Mouse (Mus musculus) embryonic fibroblast, embryonic 13.5 days (primary cell): ENCODE measurements around the gene Mfsd9. TPM values are rescaled to one million over a fixed set of nuclear protein-coding genes. Genes with fewer than 3 reads are reported as not detected.
"Not testable (repeated sequence)": the region's sequence is repeated elsewhere in the genome, so short reads cannot be mapped to it uniquely, and the experiment has no call there.

Experiments
- H3K27ac ChIP-seq: 2 replicates; pipeline ENCODE4 v1.5.1; 2012; ENCODE audit warnings: low read length, control low read depth, inconsistent platforms; ENCODE audit not compliant: insufficient read depth
- H3K4me1 ChIP-seq: 2 replicates; pipeline ENCODE4 v1.6.1; 2011; ENCODE audit warnings: low read length; ENCODE audit not compliant: control insufficient read depth, insufficient read depth
- H3K4me3 ChIP-seq: 2 replicates; pipeline ENCODE4 v1.5.1; 2011; ENCODE audit warnings: mild to moderate bottlenecking, control low read depth, low read length; ENCODE audit not compliant: insufficient read depth
- CTCF ChIP-seq: IDR thresholded peaks from 2 replicates; pipeline ENCODE4 v1.5.1; 2011; ENCODE audit warnings: mild to moderate bottlenecking, control low read depth, low read length, moderate library complexity, borderline replicate concordance; ENCODE audit not compliant: insufficient read depth
- POLR2A ChIP-seq: IDR thresholded peaks from 2 replicates; pipeline ENCODE4 v1.6.1; 2011; ENCODE audit warnings: low read depth, mild to moderate bottlenecking, control low read depth, low read length, moderate library complexity
- polyA plus RNA-seq: library from polyadenylated mRNA; stranded (reverse); fragments of >200 nt; gene quantifications from 2 replicates; pipeline ENCODE4 v1.2.4, GENCODE M21; 2011; ENCODE audit warnings: low read depth; ENCODE audit not compliant: missing spikeins, insufficient read length

The Mfsd9 gene
- polyA plus RNA-seq, 1 experiment = 3.6 TPM

DNA sequence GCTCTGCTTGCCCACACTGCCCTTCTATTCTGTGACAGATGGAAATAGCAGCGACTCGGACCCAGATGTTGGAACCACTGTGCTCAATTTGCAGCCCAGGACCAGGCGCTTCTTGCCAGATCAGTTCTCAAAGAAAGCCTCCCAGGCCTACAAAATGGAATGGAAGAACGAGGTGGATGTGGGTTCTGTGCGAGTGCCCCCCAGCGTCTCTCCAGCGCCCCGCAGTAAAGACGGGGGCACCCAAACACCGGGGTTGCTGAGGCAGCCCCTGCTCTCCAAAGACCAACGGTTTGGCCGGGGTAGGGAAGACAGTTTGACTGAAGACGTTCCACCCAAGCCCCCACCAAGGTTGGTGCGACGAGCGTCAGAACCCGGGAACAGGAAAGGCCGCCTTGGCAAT is 22.9 kb downstream of the Mfsd9 start:
- no peak overlapping the region for H3K27ac ChIP-seq
- no peaks in the 10 kb centered on the region for H3K4me1 ChIP-seq
- TF ChIP-seq CTCF (no peak), POLR2A (no peak)
- H3K4me3 ChIP-seq = no peak overlapping the region

DNA sequence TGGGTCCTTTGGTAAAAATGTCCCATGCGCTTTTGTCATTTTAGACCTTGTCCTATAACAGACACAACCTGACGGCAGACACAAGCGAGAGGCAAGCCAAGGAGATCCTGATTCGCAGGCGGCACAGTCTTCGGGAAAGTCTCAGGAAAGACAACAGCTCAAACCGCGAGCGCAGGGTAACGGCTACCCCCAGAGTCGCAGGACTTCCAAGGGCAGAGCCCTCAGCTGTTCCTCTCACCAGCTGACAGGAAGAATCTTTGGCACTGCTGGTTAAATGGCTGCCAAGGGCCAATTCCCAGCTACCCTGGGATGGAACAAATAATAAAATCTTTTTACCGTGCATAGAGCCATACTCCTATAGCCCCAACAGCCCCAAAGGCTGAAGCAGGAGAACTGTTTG is 25.0 kb downstream of the Mfsd9 start:
- Histone ChIP-seq H3K4me1 (no peaks in the 10 kb centered on the region), H3K4me3 (no peak overlapping the region), H3K27ac (no peak overlapping the region)
- TF ChIP-seq CTCF (no peak), POLR2A (no peak)

DNA sequence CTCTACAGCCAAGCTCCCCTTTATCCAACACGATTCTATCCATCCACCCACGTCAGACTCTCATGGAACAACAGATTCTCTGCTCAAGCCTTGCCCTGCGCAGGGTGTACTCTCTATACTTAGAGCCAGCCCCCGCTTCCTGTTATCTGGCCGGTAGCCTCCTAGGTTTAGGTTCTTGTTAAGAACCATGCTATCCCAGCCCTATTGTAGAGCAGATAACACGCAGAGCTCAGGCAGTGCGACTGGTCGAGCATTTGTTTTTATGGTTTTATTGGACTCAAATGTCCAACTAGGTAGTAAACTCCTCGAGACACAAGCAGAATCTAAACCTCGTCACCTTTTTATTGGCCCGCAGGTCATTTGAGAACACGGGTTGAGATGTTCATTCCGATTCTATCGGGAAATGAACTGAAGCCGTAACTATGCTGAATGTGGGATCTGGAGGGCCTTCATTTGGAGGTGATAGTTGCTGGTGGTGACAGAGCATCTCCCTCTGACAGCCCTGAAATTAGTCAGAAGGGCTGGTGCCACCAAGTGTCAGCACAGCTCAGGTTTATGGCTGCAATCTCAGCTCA is 25.7 kb downstream of the Mfsd9 start:
- H3K27ac ChIP-seq = no peak overlapping the region
- H3K4me1 ChIP-seq = no peaks in the 10 kb centered on the region
- TF ChIP-seq CTCF (no peak), POLR2A (no peak)
- H3K4me3 ChIP-seq = no peak overlapping the region

DNA sequence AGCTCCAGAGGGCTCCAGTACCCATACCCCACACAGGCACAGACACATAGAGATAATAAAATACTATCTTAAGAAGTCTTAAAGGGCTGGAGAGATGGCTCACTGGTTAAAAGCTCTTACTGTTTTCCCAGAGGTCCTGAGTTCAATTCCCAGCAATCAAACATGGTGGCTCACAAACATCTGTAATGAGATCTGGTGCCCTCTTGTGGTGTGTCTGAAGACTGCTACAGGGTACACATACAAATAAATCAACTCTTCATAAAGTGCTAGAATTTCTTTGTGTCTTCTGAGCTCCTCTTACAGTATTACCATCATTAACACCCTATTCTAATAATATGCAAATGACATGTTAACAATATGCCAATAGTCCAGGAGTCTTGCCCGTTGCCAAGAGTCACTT is 26.4 kb downstream of the Mfsd9 start:
- no peak for TF ChIP-seq CTCF
- TF ChIP-seq POLR2A = no peak
- Histone ChIP-seq H3K4me3 (no peak overlapping the region), H3K4me1 (no peaks in the 10 kb centered on the region), H3K27ac (no peak overlapping the region)

DNA sequence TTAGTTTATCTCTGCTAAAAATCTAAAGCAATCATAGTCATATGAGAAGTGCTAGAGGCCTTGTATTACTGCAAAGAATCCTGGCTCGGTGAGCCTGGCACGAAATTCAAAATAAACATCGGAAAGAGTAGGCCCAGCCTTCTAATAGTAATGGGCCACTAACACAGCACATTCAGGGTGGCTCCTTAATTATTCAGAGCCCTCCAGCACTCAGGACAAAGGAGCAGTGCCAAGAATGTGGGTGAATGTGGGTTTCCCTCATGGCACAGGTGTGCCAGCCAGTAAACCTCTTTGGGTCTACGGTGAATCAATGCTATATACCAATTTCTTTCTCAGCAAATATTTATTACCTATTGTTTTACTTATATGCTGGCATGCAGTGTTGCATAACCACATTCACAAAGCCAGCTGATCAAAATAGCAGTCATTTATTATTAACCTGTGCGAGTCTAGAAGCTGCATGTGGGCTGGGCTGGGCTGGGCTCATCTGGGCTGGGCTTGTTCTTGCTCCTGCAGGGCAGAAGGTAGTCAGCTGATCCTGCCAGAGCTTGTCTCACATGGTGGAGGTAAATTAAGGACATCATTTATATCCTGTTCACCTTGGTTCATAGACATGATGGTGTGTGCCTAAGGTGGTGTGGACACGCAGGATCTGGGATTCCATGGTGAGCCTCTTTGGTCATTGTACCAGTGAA is 30.6 kb downstream of the Mfsd9 start:
- Histone ChIP-seq H3K4me1 (no peaks in the 10 kb centered on the region), H3K27ac (no peak overlapping the region), H3K4me3 (no peak overlapping the region)
- no peak for TF ChIP-seq POLR2A
- TF ChIP-seq CTCF = no peak

GRCm38 (mm10) chr1:40746089-40746488 is 44.4 kb downstream of the Mfsd9 start:
- TF ChIP-seq CTCF (no peak), POLR2A (no peak)
- H3K27ac ChIP-seq = no peak overlapping the region
- H3K4me1 ChIP-seq = no peaks in the 10 kb centered on the region
- no peak overlapping the region for H3K4me3 ChIP-seq

- TF ChIP-seq CTCF = no peak
- no peak for TF ChIP-seq POLR2A
- no peak overlapping the region for H3K4me3 ChIP-seq
- H3K4me1 ChIP-seq = no peaks in the 10 kb centered on the region
- no peak overlapping the region for H3K27ac ChIP-seq
Measured at GRCm38 (mm10) chr1:40740739-40741138, 49.7 kb downstream of the Mfsd9 start.

DNA sequence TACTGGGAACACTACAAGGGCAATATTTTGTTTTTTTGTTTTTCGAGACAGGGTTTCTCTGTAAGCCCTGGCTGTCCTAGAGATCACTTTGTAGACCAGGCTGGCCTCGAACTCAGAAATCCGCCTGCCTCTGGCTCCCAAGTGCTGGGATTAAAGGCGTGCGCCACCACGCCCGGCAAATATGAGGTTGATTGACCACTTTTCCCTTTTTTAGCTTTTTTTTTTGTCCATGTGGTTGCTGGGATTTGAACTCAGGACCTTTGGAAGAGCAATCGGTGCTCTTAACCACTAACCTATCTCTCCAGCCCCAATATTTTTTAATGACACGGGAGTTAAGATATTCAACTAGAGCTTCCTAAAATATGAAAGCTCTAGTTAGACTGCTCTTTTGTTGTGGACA is 52.2 kb downstream of the Mfsd9 start:
- H3K27ac ChIP-seq, H3K4me3 ChIP-seq, H3K4me1 ChIP-seq: not testable (repeated sequence)

DNA sequence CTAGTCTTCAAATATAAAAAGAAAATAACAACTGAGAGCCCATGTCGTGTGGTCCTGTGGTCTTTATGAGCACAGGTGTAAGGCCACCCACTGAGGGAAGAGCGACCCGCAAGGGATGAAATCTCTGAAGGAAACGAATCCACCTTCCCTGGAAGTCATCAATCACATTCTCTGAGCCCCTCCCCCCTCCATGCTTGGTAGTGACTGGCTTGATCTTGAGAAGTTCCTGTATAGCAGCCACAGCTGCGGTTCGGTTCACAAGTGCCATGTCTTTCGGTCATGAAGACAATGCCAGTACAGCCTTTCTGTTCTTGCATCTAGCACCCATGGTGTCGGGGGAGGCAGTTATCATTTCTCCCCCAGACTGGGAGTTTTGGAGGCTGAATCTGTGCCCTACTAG is 52.8 kb downstream of the Mfsd9 start:
- Histone ChIP-seq H3K27ac (no peak overlapping the region), H3K4me1 (no peaks in the 10 kb centered on the region), H3K4me3 (no peak overlapping the region)
- no peak for TF ChIP-seq POLR2A

DNA sequence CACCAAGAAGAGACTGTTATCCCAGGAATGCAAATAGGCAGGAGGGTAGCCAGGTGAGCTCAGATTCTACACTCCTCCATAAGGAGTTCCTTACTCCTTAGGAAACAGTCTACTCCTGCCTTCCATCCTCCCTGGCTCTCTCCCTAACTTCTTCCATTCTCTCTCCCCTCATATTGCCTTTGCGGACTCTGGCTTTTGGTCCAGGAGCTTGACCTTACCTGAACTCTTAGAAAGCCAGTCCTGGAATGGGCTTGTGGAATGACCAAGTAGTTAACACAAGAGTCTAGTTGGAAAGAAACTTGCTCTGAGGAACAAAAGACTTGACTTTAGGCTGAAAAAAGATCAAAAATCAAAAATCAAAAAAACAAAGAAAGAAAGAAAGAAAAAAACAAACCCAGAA is 61.9 kb downstream of the Mfsd9 start:
- no peaks in the 10 kb centered on the region for H3K4me1 ChIP-seq
- no peak overlapping the region for H3K27ac ChIP-seq
- no peak for TF ChIP-seq CTCF
- no peak for TF ChIP-seq POLR2A
- H3K4me3 ChIP-seq = no peak overlapping the region

DNA sequence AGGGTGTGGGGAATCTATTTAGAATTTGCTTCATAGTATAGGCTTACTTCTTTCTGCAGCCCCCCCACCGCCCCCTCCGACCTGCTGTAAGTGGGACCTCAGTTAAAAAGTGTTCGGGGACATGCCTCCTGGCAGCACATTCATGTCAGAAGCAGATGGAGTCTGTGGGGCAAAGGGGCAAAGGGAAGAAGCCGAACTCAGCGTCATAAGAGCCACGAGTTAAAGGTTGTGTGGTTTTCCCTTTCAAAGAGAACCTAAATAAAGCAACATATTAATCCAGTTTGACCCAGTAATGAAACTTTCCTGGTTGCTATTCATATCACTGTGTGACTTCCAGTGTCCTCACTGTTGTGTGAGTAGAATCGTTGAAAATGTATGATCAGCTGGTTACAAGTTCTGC is 63.1 kb downstream of the Mfsd9 start:
- Histone ChIP-seq H3K4me1 (no peaks in the 10 kb centered on the region), H3K4me3 (no peak overlapping the region), H3K27ac (no peak overlapping the region)
- no peak for TF ChIP-seq CTCF
- no peak for TF ChIP-seq POLR2A
